Comparison of ENCODE assay signal across 9 mouse cellular contexts in the genomic region with DNA sequence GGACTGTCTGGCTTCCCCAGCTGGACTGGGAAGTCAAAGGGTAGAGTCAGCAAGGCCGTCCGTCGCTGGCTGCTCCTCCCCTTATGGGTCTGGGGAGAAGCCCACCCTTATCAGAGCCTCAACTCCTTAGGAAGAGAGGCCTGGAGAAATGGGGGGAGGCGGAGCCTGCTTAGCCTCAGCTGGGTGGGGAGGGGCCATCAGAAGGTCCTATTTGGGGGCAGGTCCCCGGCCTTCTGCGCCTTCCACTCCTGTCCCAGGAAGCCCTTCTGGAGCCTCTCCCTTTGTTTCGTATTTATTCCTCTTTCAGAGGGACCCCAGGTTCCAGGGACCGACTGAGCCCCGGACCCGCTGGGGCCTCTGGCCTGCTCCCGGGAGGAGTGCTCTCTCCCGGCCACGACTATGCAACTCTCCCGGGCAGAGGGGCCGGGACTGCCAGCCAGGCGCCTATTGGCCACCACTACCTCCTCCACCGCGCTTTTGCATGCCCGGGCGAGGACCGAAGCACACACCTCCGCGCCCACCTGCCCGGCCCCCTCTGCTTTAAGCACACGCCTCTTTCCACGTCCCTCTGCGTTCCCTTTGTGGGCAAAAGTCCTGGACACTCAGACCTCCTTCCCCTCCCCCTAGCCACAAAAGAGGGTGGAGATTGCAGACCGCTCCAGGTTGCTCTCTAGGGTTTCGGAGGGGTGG. TPM values are rescaled to one million over a fixed set of nuclear protein-coding genes. Genes with fewer than 3 reads are reported as not detected.
A peak's percentile ranks its signal among the peaks of the same experiment; 100 is the strongest.
DNase-seq lines count a peak whose midpoint lies in the region; ATAC-seq and TF ChIP-seq lines count a peak whose summit lies in the region.
"Had no signal": no experiment of that assay in that cellular context is flagged by ENCODE, and none has a peak within 500 bp of the region (broad histone marks: within the 10 kb centered on the region; RNA-seq: fewer than 3 reads in every experiment).

No protein-coding gene starts in this region.

- H3K27me3 ChIP-seq in heart, postnatal 0 days (ENCODE audit: control insufficient read depth, insufficient read depth, low read length) = peaks cover 72% of the 10 kb centered on the region
- no peaks in the 10 kb centered on the region for H3K27me3 ChIP-seq in forebrain, embryonic 16.5 days (replicated peaks; ENCODE audit: control insufficient read depth, insufficient read depth, low read length)
- peaks cover 92% of the 10 kb centered on the region for H3K27me3 ChIP-seq in midbrain, embryonic 10.5 days (ENCODE audit: low read depth, poor library complexity, severe bottlenecking)

- H3K36me3 ChIP-seq in heart, postnatal 0 days (replicated peaks; ENCODE audit: control insufficient read depth, insufficient read depth, low read length) = no peaks in the 10 kb centered on the region
- H3K36me3 ChIP-seq in forebrain, embryonic 16.5 days (ENCODE audit: control insufficient read depth, insufficient read depth) = 0 out of 2 replicates have a peak, but pooled peaks cover 2% of the 10 kb centered on the region
- H3K36me3 ChIP-seq in midbrain, embryonic 10.5 days = peaks cover 5% of the 10 kb centered on the region; the same call in 1 of the 2 replicates

- 9% methylated on average over 29 of the region's 29 CpGs for WGBS in heart, postnatal 0 days
- 11% methylated on average over 29 of the region's 29 CpGs for WGBS in forebrain, embryonic 16.5 days
- WGBS in midbrain, embryonic 10.5 days = 4% methylated on average over 29 of the region's 29 CpGs

- no peaks in the 10 kb centered on the region for H3K9me3 ChIP-seq in heart, postnatal 0 days (replicated peaks; ENCODE audit: control insufficient read depth, low read length)
- no peaks in the 10 kb centered on the region for H3K9me3 ChIP-seq in forebrain, embryonic 16.5 days (ENCODE audit: control insufficient read depth, low read length)
- no peaks in the 10 kb centered on the region for H3K9me3 ChIP-seq in midbrain, embryonic 10.5 days (replicated peaks)

- H3K9ac ChIP-seq in heart, postnatal 0 days (replicated peaks; ENCODE audit: low read depth, low read length) = no peak overlapping the region
- H3K9ac ChIP-seq in forebrain, embryonic 16.5 days (replicated peaks; ENCODE audit: low read depth, low read length) = peak overlapping the region; percentile 36

- no peak for ATAC-seq in heart, postnatal 0 days (ENCODE audit: insufficient read depth, low read depth)
- 0 out of 2 replicates have a peak, but pooled peaks have one; percentile 1 for ATAC-seq in forebrain, embryonic 16.5 days

- H3K27ac ChIP-seq in heart, postnatal 0 days (ENCODE audit: low read depth) = no peak overlapping the region
- H3K27ac ChIP-seq in forebrain, embryonic 16.5 days (ENCODE audit: low read length) = no peak overlapping the region; the same call in 1 of the 2 replicates
- H3K27ac ChIP-seq in midbrain, embryonic 10.5 days (replicated peaks) = peak overlapping the region; percentile 67; the same call in 1 of the 2 replicates

- no peak for DNase-seq in heart, postnatal 0 days (ENCODE audit: low spot score)
- DNase-seq in heart, postnatal 36 days = no peak
- peak; percentile 69 for DNase-seq in WW6 (ENCODE audit: low read depth, low spot score)
- DNase-seq in midbrain, embryonic 10.5 days (ENCODE audit: low spot score) = peak; percentile 33
- no peak for DNase-seq in adrenal gland, postnatal 25 days
- DNase-seq in adrenal gland, adult 8-10 months = no peak
- no peak for DNase-seq in layer of hippocampus, adult 11-12 months (ENCODE audit: low spot score)

- no peak overlapping the region for H3K4me3 ChIP-seq in heart, postnatal 0 days (ENCODE audit: low read depth, low read length)
- H3K4me3 ChIP-seq in forebrain, embryonic 16.5 days (replicated peaks; ENCODE audit: low read length) = no peak overlapping the region
- peak overlapping the region; percentile 39 for H3K4me3 ChIP-seq in midbrain, embryonic 10.5 days

- intact Hi-C loops in heart, postnatal 36 days (cut with DNase I) = no loop called here

- peak overlapping the region; percentile 12; the same call in 1 of the 2 replicates for H3K4me2 ChIP-seq in heart, postnatal 0 days (ENCODE audit: low read depth, low read length)
- peak overlapping the region; percentile 22; the same call in 1 of the 2 replicates for H3K4me2 ChIP-seq in forebrain, embryonic 16.5 days (ENCODE audit: low read length)

- no peak for TF ChIP-seq CTCF in heart, postnatal 0 days (IDR thresholded peaks at IDR 0.05; ENCODE audit: low read depth)

- 0 out of 2 replicates have a peak, but pooled peaks cover 3% of the 10 kb centered on the region for H3K4me1 ChIP-seq in heart, postnatal 0 days (ENCODE audit: control insufficient read depth, insufficient read depth)
- H3K4me1 ChIP-seq in forebrain, embryonic 16.5 days (replicated peaks; ENCODE audit: control insufficient read depth, insufficient read depth, low read length) = peaks cover 40% of the 10 kb centered on the region
- H3K4me1 ChIP-seq in midbrain, embryonic 10.5 days = peaks cover 55% of the 10 kb centered on the region

- TF ChIP-seq EP300 in heart, postnatal 0 days (IDR thresholded peaks at IDR 0.05; ENCODE audit: low read depth) = no peak

RNA-seq across cellular contexts. Expression of gene Srxn1, which starts 10.3 kb away (rescaled TPM):
- 10.9 and 13.7 TPM in 2 replicates for total RNA-seq in heart, postnatal 0 days (2014; rRNA removed; ENCODE audit: low replicate concordance)
- polyA plus RNA-seq in heart, postnatal 0 days (2015; fragmentation: Nextera tagmentation; extraction: Ambion mirVana) = 9.5 and 10.2 TPM in 2 replicates
- 10 to 100 TPM; 16.6 to 21.6 TPM for total RNA-seq in heart, postnatal 36 days (2021)
- polyA plus RNA-seq in forebrain, embryonic 16.5 days (2015; fragmentation: Nextera tagmentation; extraction: Ambion mirVana) = 11.4 and 13.6 TPM in 2 replicates
- polyA plus RNA-seq in midbrain, embryonic 10.5 days (2016; fragmentation: Nextera tagmentation; extraction: Ambion mirVana) = 14.8 and 18.5 TPM in 2 replicates
- 131 and 337 TPM in 2 replicates for total RNA-seq in adrenal gland, postnatal 25 days (2021)
- total RNA-seq in adrenal gland, adult 8-10 months (2022) = 100 to 1,000 TPM; 134 to 367 (median 207) TPM
- total RNA-seq: CH12.LX had no signal

RNA-seq across cellular contexts. Expression of gene Scrt2, which starts 13.7 kb away (rescaled TPM):
- total RNA-seq in heart, postnatal 0 days (2014; rRNA removed; ENCODE audit: low replicate concordance) = not detected in 2 replicates
- polyA plus RNA-seq in heart, postnatal 0 days (2015; fragmentation: Nextera tagmentation; extraction: Ambion mirVana) = not detected in 2 replicates
- not detected for total RNA-seq in heart, postnatal 36 days (2021)
- 16.9 and 17.2 TPM in 2 replicates for polyA plus RNA-seq in forebrain, embryonic 16.5 days (2015; fragmentation: Nextera tagmentation; extraction: Ambion mirVana)
- 2.2 and 4.7 TPM in 2 replicates for polyA plus RNA-seq in midbrain, embryonic 10.5 days (2016; fragmentation: Nextera tagmentation; extraction: Ambion mirVana)
- total RNA-seq in adrenal gland, postnatal 25 days (2021) = 0.36 TPM in 1 of 2 replicates, not detected in the other
- under 1 TPM; 0.23 to 0.30 (median 0.26) TPM for total RNA-seq in adrenal gland, adult 8-10 months (2022)
- total RNA-seq: CH12.LX had no signal

RNA-seq across cellular contexts. Expression of gene Tcf15, which starts 48.4 kb away (rescaled TPM):
- total RNA-seq in heart, postnatal 0 days (2014; rRNA removed; ENCODE audit: low replicate concordance) = 32.5 and 36.8 TPM in 2 replicates
- 23.0 and 23.2 TPM in 2 replicates for polyA plus RNA-seq in heart, postnatal 0 days (2015; fragmentation: Nextera tagmentation; extraction: Ambion mirVana)
- total RNA-seq in heart, postnatal 36 days (2021) = 10 to 100 TPM; 39.7 to 50.1 TPM
- polyA plus RNA-seq in forebrain, embryonic 16.5 days (2015; fragmentation: Nextera tagmentation; extraction: Ambion mirVana) = 1.3 and 1.5 TPM in 2 replicates
- 1.9 and 3.0 TPM in 2 replicates for polyA plus RNA-seq in midbrain, embryonic 10.5 days (2016; fragmentation: Nextera tagmentation; extraction: Ambion mirVana)
- 3.6 and 5.0 TPM in 2 replicates for total RNA-seq in adrenal gland, postnatal 25 days (2021)
- 1 to 10 TPM; 1.5 to 4.1 (median 3.0) TPM for total RNA-seq in adrenal gland, adult 8-10 months (2022)
- total RNA-seq: CH12.LX had no signal

Comparison
In these comparisons a context has a peak if more than half of its experiments do, and no peak if none do; other contexts are left out.
1. DNase-seq: peak in WW6 (single experiment) and midbrain, embryonic 10.5 days (single experiment); none in heart, postnatal 0 days (single experiment), heart, postnatal 36 days (0 of 2), adrenal gland, postnatal 25 days (single experiment), adrenal gland, adult 8-10 months (single experiment) and layer of hippocampus, adult 11-12 months (single experiment).